Mouse (Mus musculus): Measurements from ENCODE around the gene Cryaa.

GRCm38 (mm10) chr17:31635781-31636180, 41.8 kb upstream of the Cryaa start:
- TF ChIP-seq CTCF (IDR thresholded peaks at IDR 0.05; ENCODE audit: low read depth, low read length), result no peak
- no peak for TF ChIP-seq GATA1 (IDR thresholded peaks at IDR 0.05; ENCODE audit: borderline replicate concordance, low read length)

Measured in G1E (cell line).